Mouse (Mus musculus): ENCODE results near the gene Asb2. TPM values are rescaled to one million over a fixed set of nuclear protein-coding genes. Genes with fewer than 3 reads are reported as not detected.

Gene Asb2
- polyA plus RNA-seq, 1 experiment from 2014 or later: 0.55 TPM

DNA sequence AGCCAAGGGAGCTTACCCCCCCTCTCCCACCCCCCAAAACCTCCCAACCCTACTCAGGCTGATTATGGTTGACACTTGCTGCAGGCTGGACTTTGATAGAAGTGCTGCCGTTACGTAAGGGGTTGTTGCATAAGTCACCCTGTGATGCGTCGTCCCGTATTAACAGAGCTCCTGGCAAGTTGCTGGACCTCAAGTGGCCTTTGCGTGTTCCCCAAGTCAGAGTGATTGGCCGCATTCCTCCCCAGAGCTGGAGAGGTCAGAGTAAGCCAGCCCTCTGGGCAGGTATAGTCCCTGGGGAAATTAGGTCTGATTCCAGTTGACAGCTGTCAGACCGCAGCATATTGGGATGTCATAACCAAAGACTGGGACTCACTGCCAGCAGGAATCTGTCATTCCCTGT lies 43.9 kb downstream of the Asb2 start:
- 91% methylated on average over 8 of the region's 8 CpGs for WGBS
- no peak overlapping the region for H3K9ac ChIP-seq (replicated peaks)
- H3K9me3 ChIP-seq: no peaks in the 10 kb centered on the region
- H3K36me3 ChIP-seq: no peaks in the 10 kb centered on the region
- no peaks in the 10 kb centered on the region for H3K27me3 ChIP-seq
- peaks cover 32% of the 10 kb centered on the region for H3K4me1 ChIP-seq
- ATAC-seq (replicated peaks): no peak
- H3K4me2 ChIP-seq (replicated peaks): no peak overlapping the region
- no peak overlapping the region for H3K4me3 ChIP-seq
- H3K27ac ChIP-seq (replicated peaks): no peak overlapping the region

DNA sequence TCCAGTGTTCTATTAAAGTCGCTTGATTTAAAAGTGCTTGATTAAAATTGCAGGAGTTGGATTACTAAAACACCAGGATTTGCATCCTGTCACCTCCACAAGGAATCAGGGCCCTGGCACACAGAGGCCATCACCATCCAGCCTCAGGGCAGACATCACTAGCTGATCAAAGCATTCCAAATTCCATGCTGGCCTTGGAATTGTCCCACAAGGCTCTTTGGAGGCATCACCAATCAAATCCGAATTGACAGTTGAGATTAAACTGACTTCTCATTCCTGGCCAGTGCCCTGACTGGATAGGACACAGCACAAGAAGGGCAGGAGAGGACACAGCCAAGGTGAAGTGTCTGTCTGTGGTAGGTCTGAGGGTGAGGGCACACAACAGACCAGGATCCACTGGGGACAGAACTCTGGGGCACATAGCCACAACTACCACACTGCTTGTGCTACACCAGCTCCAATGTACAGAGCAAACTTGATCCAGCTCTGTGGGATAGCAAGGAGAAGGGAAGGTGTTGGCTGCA lies 45.0 kb downstream of the Asb2 start, which contains the start of gene Fam181a:
Gene Fam181a (plus strand): TSS at position 232 of the 524 bp plus-strand sequence.
- 84% methylated on average over 2 of the region's 2 CpGs for WGBS

DNA sequence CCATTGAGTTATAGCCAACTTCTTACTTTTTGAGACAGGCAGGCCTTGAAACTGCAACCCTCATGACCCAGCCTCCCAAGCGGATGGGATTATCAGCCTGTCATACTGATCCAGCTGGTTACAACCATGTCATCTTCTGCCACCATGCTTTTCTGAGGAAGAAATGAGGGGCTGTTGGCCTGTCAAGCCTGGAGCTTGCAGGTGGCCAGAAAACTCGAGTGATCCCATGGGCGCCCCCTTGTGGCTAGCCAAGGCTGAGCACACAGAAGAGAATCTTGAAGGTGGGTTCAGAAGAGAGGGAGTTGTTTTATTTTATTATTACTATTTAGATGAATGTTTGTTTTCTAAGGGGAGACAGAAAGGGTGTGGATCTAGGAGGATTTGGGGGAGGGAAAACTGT lies 49.1 kb downstream of the Asb2 start:
- Histone ChIP-seq H3K9ac (replicated peaks) (no peak overlapping the region), H3K36me3 (no peaks in the 10 kb centered on the region), H3K27me3 (no peaks in the 10 kb centered on the region), H3K4me1 (no peaks in the 10 kb centered on the region), H3K9me3 (no peaks in the 10 kb centered on the region), H3K4me3 (no peak overlapping the region), H3K27ac (replicated peaks) (no peak overlapping the region), H3K4me2 (replicated peaks) (no peak overlapping the region)
- 22% methylated on average over 3 of the region's 3 CpGs for WGBS
- no peak for ATAC-seq (replicated peaks)

More for the DNA sequence above, 45.0 kb downstream of the Asb2 start, which contains the start of gene Fam181a:
- Histone ChIP-seq H3K27me3 (no peaks in the 10 kb centered on the region), H3K9me3 (no peaks in the 10 kb centered on the region), H3K4me2 (replicated peaks) (no peak within 1 kb of the TSS), H3K4me1 (peaks cover 29% of the 10 kb centered on the region), H3K4me3 (no peak within 1 kb of the TSS), H3K27ac (replicated peaks) (no peak within 1 kb of the TSS), H3K9ac (replicated peaks) (no peak within 1 kb of the TSS), H3K36me3 (no peaks in the 10 kb centered on the region)
- no peak for ATAC-seq (replicated peaks)

DNA sequence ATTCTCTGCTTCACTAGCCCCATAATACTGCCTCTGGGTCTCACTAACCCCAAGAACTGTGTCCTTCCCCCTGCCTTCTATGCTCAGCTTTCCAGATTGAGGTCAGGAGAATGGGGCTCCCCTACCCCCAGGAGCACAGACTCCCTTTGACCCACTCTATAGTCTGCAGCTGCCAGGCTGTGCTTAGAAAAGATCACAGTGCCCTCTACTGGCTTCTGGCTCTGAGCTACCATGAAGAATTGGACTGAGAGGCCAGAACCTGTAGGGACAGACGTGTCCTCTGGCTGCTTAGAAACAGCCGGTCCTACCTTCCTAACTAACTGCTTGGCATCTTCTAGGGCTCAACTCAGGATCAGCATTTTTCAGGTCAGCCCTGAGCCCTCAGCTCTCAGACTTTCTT lies 49.6 kb downstream of the Asb2 start:
- no peaks in the 10 kb centered on the region for H3K36me3 ChIP-seq
- no peak overlapping the region for H3K9ac ChIP-seq (replicated peaks)
- no peaks in the 10 kb centered on the region for H3K4me1 ChIP-seq
- H3K4me3 ChIP-seq: no peak overlapping the region
- no peaks in the 10 kb centered on the region for H3K27me3 ChIP-seq
- no peaks in the 10 kb centered on the region for H3K9me3 ChIP-seq
- H3K4me2 ChIP-seq (replicated peaks): no peak overlapping the region
- no peak overlapping the region for H3K27ac ChIP-seq (replicated peaks)
- peak; percentile 42; the same call in 1 of the 2 replicates for ATAC-seq (replicated peaks)
- 37% methylated on average over 2 of the region's 2 CpGs for WGBS

DNA sequence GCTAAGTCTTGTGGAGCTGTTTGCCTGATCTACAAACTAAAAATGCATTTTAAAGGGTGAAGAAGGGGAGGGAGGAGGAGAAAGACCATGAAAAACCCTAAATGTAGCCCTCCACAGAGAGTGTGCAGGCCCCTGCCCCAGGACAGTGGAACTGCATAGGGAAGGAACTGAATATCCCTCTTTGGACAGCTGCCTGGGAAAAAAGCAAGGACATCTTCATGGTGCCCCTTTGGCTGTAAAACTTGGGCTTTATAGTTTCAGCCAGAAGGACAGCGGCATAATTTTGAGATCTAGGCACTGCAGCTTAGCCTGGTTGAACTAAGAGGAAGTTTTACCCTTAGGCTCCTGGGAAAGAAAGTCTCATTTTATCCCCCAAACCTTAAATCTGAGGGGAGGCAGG lies 52.8 kb downstream of the Asb2 start:
- Histone ChIP-seq H3K27me3 (no peaks in the 10 kb centered on the region), H3K4me2 (replicated peaks) (no peak overlapping the region), H3K4me1 (no peaks in the 10 kb centered on the region), H3K36me3 (no peaks in the 10 kb centered on the region), H3K9ac (replicated peaks) (no peak overlapping the region), H3K27ac (replicated peaks) (no peak overlapping the region), H3K4me3 (no peak overlapping the region), H3K9me3 (no peaks in the 10 kb centered on the region)
- 98% methylated on average over 1 of the region's 1 CpGs for WGBS
- ATAC-seq (replicated peaks): no peak

DNA sequence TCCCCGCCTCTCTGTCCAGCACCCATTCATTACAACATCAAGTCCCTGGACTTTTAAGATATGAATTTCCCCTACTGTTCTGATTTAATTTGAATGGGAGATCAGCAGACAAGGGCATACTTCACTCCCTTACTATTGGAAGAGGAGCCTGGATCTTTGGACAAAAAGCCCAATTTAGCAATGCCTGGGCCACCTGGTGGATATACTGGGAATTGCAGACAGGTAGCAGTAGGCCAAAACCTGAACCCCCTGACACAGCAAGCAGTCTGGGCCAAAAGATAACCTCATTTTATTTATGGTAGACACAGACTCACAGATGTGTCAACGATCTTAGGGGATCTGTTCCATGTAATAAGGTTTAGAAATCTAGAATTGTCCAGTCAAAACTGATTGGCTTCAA lies 54.2 kb downstream of the Asb2 start:
- Histone ChIP-seq H3K4me1 (no peaks in the 10 kb centered on the region), H3K27me3 (no peaks in the 10 kb centered on the region), H3K4me2 (replicated peaks) (no peak overlapping the region), H3K9me3 (no peaks in the 10 kb centered on the region), H3K36me3 (no peaks in the 10 kb centered on the region), H3K4me3 (no peak overlapping the region), H3K9ac (replicated peaks) (no peak overlapping the region), H3K27ac (replicated peaks) (no peak overlapping the region)
- 34% methylated on average over 2 of the region's 2 CpGs for WGBS
- ATAC-seq (replicated peaks): no peak; the same call in 1 of the 2 replicates

DNA sequence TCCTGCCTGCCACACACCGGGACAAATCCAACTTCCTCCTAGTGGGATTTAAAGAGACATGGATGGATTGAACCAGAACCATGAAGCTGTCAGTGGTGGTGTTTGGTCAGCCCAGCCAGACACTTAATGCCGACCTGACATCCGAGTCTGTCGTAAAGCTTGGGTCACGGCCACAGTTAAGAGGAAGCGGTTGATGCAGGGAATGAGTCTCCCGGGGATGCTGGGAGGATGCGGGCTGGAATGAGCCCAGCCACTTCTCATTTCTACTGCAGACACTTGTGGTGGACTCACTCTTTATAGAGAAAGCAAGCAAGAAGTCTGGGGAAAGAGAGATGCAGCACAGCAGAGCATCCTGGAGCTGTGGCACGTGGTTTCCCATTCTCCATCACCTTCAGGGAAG lies 55.3 kb downstream of the Asb2 start:
- Histone ChIP-seq H3K4me2 (replicated peaks) (no peak overlapping the region), H3K27ac (replicated peaks) (no peak overlapping the region), H3K4me1 (0 out of 2 replicates have a peak, but pooled peaks cover 6% of the 10 kb centered on the region), H3K9ac (replicated peaks) (no peak overlapping the region), H3K9me3 (no peaks in the 10 kb centered on the region), H3K36me3 (no peaks in the 10 kb centered on the region), H3K27me3 (no peaks in the 10 kb centered on the region), H3K4me3 (no peak overlapping the region)
- WGBS: 80% methylated on average over 9 of the region's 9 CpGs
- no peak for ATAC-seq (replicated peaks)

DNA sequence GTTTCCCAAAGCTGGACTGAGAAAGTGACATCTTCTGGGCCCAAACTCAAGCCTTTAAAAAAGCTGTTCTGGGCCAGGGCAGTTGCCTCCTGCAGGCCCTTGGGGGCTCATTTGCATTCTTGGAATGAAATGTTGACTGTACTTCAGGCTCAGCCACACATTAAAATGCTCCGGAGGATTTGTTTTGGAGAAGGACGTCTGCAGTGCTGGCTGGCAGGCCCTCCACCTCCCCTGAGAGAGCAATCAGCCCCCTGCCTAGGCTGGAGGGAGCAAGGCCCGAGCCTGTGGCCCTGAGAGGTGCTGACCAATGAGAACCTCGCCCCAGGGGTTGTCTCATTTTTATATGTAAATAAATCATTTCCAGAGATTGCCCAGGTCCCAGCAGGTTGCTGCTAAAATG lies 59.5 kb downstream of the Asb2 start:
- no peak overlapping the region for H3K9ac ChIP-seq (replicated peaks)
- 0 out of 2 replicates have a peak overlapping the region, but pooled peaks have one; percentile 8 for H3K27ac ChIP-seq (replicated peaks)
- no peak overlapping the region for H3K4me2 ChIP-seq (replicated peaks)
- peak; percentile 66; the same call in 1 of the 2 replicates for ATAC-seq (replicated peaks)
- H3K27me3 ChIP-seq: no peaks in the 10 kb centered on the region
- H3K9me3 ChIP-seq: no peaks in the 10 kb centered on the region
- no peak overlapping the region for H3K4me3 ChIP-seq
- 0 out of 2 replicates have a peak, but pooled peaks cover 6% of the 10 kb centered on the region for H3K4me1 ChIP-seq
- 20% methylated on average over 4 of the region's 4 CpGs for WGBS
- no peaks in the 10 kb centered on the region for H3K36me3 ChIP-seq

DNA sequence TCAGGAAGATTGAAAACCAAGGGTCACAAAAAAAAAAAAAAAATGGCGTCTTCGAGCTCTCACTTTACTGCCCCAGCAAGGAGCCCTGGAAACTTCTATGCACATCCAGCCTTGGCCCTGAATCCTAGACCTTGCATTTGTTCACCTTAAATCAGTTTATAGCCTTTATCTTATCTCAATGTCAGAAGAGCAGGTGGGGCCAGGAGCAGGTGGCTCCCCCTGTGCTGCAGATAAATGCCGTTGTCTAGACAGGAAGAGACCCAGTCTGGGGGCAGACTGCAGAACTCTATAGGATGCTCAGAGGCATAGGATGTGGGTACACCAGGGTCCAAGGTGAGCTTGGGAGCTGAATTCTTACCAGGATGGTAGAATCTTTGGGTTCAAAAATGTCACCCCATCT lies 63.4 kb downstream of the Asb2 start:
- Histone ChIP-seq H3K4me2 (replicated peaks) (no peak overlapping the region), H3K4me3 (no peak overlapping the region), H3K4me1 (0 out of 2 replicates have a peak, but pooled peaks cover 6% of the 10 kb centered on the region), H3K27ac (replicated peaks) (no peak overlapping the region), H3K36me3 (no peaks in the 10 kb centered on the region), H3K9ac (replicated peaks) (no peak overlapping the region), H3K9me3 (no peaks in the 10 kb centered on the region), H3K27me3 (no peaks in the 10 kb centered on the region)
- no peak for ATAC-seq (replicated peaks)
- WGBS: 93% methylated on average over 3 of the region's 3 CpGs

DNA sequence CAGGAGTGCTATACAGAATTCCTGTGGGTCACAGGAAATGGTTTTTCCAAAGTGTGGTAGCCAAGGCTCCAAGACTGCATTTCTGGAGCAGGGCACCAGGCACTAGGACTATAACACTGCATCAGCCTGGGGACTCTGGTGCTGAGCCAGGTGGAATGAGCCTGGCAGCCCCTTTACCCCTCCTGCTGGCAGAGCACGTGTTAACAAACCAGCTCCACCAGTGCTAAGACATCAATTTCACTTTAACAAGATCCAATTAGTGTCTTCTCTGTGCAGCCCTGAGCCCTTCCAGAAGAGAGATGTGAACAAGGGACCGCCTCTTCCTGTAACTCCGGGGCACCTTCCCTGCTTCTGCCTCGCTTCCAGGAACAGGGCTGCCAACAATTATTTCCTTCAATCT lies 68.5 kb downstream of the Asb2 start:
- no peaks in the 10 kb centered on the region for H3K4me1 ChIP-seq
- ATAC-seq (replicated peaks): no peak
- no peak overlapping the region for H3K4me2 ChIP-seq (replicated peaks)
- no peak overlapping the region for H3K4me3 ChIP-seq
- no peaks in the 10 kb centered on the region for H3K9me3 ChIP-seq
- 57% methylated on average over 4 of the region's 4 CpGs for WGBS
- H3K27ac ChIP-seq (replicated peaks): no peak overlapping the region
- H3K36me3 ChIP-seq: no peaks in the 10 kb centered on the region
- no peaks in the 10 kb centered on the region for H3K27me3 ChIP-seq
- no peak overlapping the region for H3K9ac ChIP-seq (replicated peaks)

DNA sequence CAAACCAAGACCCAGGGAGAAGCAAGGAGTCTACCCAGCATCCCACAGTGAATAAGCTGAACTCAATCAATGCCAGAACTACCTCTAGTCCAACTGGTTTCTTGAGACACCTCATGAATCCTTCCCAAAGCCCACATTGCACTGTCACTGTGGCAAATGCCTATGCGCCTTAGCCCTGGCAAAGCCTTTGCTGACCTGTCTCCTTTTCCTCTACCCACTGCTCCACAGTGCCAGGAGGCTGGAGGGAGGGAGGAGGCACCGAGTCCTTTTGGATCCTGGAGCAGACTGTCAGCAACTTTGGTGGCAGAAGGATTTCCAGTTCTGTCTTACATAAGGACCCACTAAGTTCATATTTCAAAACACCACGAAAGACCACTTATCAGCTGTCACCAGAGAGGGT lies 72.4 kb downstream of the Asb2 start:
- Histone ChIP-seq H3K4me1 (no peaks in the 10 kb centered on the region), H3K9me3 (no peaks in the 10 kb centered on the region), H3K4me2 (replicated peaks) (no peak overlapping the region), H3K36me3 (no peaks in the 10 kb centered on the region), H3K4me3 (no peak overlapping the region), H3K27ac (replicated peaks) (no peak overlapping the region), H3K27me3 (no peaks in the 10 kb centered on the region), H3K9ac (replicated peaks) (no peak overlapping the region)
- 88% methylated on average over 3 of the region's 3 CpGs for WGBS
- ATAC-seq (replicated peaks): no peak

DNA sequence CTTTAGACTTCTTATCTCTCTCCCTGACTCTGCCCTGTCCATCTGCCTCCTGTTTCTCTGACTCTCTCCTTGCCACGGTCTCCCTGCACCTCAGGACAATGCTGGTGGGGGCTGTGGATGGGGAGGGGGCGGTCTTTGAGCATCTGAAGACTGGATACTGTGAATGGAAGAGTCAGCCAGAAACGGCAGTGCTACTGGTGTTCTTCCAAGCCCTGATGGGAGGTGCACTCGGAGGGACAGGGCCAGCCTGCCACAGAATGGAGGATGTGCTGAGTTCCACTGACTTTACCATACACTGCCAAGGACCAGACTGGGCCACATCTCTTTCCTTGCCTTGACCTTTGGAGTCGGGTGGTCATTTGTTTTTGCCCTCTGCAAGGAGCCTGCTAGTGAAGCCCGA lies 72.9 kb downstream of the Asb2 start:
- Histone ChIP-seq H3K27me3 (no peaks in the 10 kb centered on the region), H3K27ac (replicated peaks) (no peak overlapping the region), H3K9me3 (no peaks in the 10 kb centered on the region), H3K4me1 (no peaks in the 10 kb centered on the region), H3K36me3 (no peaks in the 10 kb centered on the region), H3K4me3 (no peak overlapping the region), H3K9ac (replicated peaks) (no peak overlapping the region), H3K4me2 (replicated peaks) (no peak overlapping the region)
- 72% methylated on average over 6 of the region's 6 CpGs for WGBS
- no peak for ATAC-seq (replicated peaks)

DNA sequence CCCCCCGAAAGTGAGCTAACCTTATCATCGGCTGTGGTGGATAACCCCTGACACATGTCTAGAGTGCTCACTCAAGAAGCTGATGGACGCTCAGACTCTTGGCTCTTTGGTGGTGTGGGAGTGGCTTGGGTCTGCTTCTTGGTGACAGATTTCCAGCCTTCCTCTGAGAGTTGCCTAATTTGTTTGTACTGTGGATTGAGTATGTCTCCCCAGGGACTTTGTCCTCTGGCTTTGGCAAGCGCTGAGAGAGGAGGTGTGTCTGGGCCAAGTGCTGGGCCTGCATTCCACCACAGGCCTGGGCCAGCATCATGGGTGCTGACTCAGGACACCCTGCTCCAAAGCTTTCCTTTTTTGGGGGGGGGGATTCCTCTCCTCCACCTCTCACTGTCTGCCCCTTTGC lies 73.9 kb downstream of the Asb2 start:
- no peak overlapping the region for H3K9ac ChIP-seq (replicated peaks)
- no peaks in the 10 kb centered on the region for H3K4me1 ChIP-seq
- H3K36me3 ChIP-seq: no peaks in the 10 kb centered on the region
- H3K4me3 ChIP-seq: no peak overlapping the region
- no peaks in the 10 kb centered on the region for H3K9me3 ChIP-seq
- 85% methylated on average over 4 of the region's 4 CpGs for WGBS
- ATAC-seq (replicated peaks): no peak
- no peak overlapping the region for H3K27ac ChIP-seq (replicated peaks)
- H3K4me2 ChIP-seq (replicated peaks): no peak overlapping the region
- H3K27me3 ChIP-seq: no peaks in the 10 kb centered on the region

Measured in forebrain, embryonic 15.5 days (tissue).